Mouse (Mus musculus): Measurements from ENCODE around the gene Gm20388. TPM values are rescaled to one million over a fixed set of nuclear protein-coding genes. Genes with fewer than 3 reads are reported as not detected.

The Gm20388 gene
- total RNA-seq, 4 experiments from 2014 or later = 0.17 to 15.1 (median 6.6) TPM

- DNase-seq (ENCODE audit: low spot score in 2 of 2) = no peak
Measured at GRCm38 (mm10) chr8:121491633-121492032, 1581.0 kb downstream of the Gm20388 start.

- DNase-seq (ENCODE audit: low spot score in 2 of 2) = no peak
Measured at GRCm38 (mm10) chr8:121497621-121498020, 1587.0 kb downstream of the Gm20388 start.

GRCm38 (mm10) chr8:121511751-121512150 lies 1601.1 kb downstream of the Gm20388 start:
- DNase-seq (ENCODE audit: low spot score in 2 of 2) = no peak

GRCm38 (mm10) chr8:121513429-121513828 lies 1602.8 kb downstream of the Gm20388 start:
- DNase-seq (ENCODE audit: low spot score in 2 of 2) = peak; percentile 37 to 83

- DNase-seq (ENCODE audit: low spot score in 2 of 2) = no peak
Measured at GRCm38 (mm10) chr8:121525111-121525818, 1614.6 kb downstream of the Gm20388 start.

GRCm38 (mm10) chr8:121526811-121527550 lies 1616.3 kb downstream of the Gm20388 start:
- DNase-seq (ENCODE audit: low spot score in 2 of 2) = no peak

GRCm38 (mm10) chr8:121527751-121528150 lies 1617.1 kb downstream of the Gm20388 start:
- DNase-seq (ENCODE audit: low spot score in 2 of 2) = no peak

GRCm38 (mm10) chr8:121528790-121529189 lies 1618.1 kb downstream of the Gm20388 start:
- DNase-seq (ENCODE audit: low spot score in 2 of 2) = no peak

- DNase-seq (ENCODE audit: low spot score in 2 of 2) = no peak
Measured at GRCm38 (mm10) chr8:121530639-121531038, 1620.0 kb downstream of the Gm20388 start.

GRCm38 (mm10) chr8:121532381-121532780 lies 1621.7 kb downstream of the Gm20388 start:
- DNase-seq (ENCODE audit: low spot score in 2 of 2) = no peak

- DNase-seq (ENCODE audit: low spot score in 2 of 2) = no peak
Measured at GRCm38 (mm10) chr8:121541862-121542261, 1631.2 kb downstream of the Gm20388 start.

GRCm38 (mm10) chr8:121542901-121543300 lies 1632.3 kb downstream of the Gm20388 start:
- no peak for DNase-seq (ENCODE audit: low spot score in 2 of 2)

GRCm38 (mm10) chr8:121544276-121544785 lies 1633.7 kb downstream of the Gm20388 start, which contains the start of gene 1700018B08Rik:
Gene 1700018B08Rik (minus strand): TSS chr8:121544320.
- no peak for DNase-seq (ENCODE audit: low spot score in 2 of 2)

- DNase-seq (ENCODE audit: low spot score in 2 of 2) = no peak
Measured at GRCm38 (mm10) chr8:121544936-121545335, 1634.3 kb downstream of the Gm20388 start.

- DNase-seq (ENCODE audit: low spot score in 2 of 2) = peak; percentile 69 to 79
Measured at GRCm38 (mm10) chr8:121547132-121547531, 1636.5 kb downstream of the Gm20388 start.

- DNase-seq (ENCODE audit: low spot score in 2 of 2) = no peak
Measured at GRCm38 (mm10) chr8:121550056-121550455, 1639.4 kb downstream of the Gm20388 start.

GRCm38 (mm10) chr8:121551065-121551985 lies 1640.7 kb downstream of the Gm20388 start:
- no peak for DNase-seq (ENCODE audit: low spot score in 2 of 2)

- no peak for DNase-seq (ENCODE audit: low spot score in 2 of 2)
Measured at GRCm38 (mm10) chr8:121552506-121552905, 1641.9 kb downstream of the Gm20388 start.

GRCm38 (mm10) chr8:121553831-121554475 lies 1643.3 kb downstream of the Gm20388 start:
- DNase-seq (ENCODE audit: low spot score in 2 of 2) = no peak

GRCm38 (mm10) chr8:121557746-121558145 lies 1647.1 kb downstream of the Gm20388 start:
- no peak for DNase-seq (ENCODE audit: low spot score in 2 of 2)

GRCm38 (mm10) chr8:121558538-121558937 lies 1647.9 kb downstream of the Gm20388 start:
- DNase-seq (ENCODE audit: low spot score in 2 of 2) = no peak
